Mouse (Mus musculus): ENCODE measurements around the gene Ihh. TPM values are rescaled to one million over a fixed set of nuclear protein-coding genes. Genes with fewer than 3 reads are reported as not detected.

Ihh gene
- polyA plus RNA-seq, 1 experiment, result 0.38 TPM

GRCm38 (mm10) chr1:74902191-74902590 lies 49.3 kb downstream of the Ihh start:
- H3K27ac ChIP-seq (ENCODE audit: insufficient read depth, low read depth, low read length), result no peak overlapping the region
- no peaks in the 10 kb centered on the region for H3K4me1 ChIP-seq (ENCODE audit: control insufficient read depth, insufficient read depth, low read length)
- no peak overlapping the region for H3K4me3 ChIP-seq (ENCODE audit: insufficient read depth, low read length)
- TF ChIP-seq POLR2A (IDR thresholded peaks at IDR 0.05; ENCODE audit: borderline replicate concordance, low read depth, low read length) (no peak), CTCF (IDR thresholded peaks at IDR 0.05; ENCODE audit: low read depth, low read length) (no peak)

GRCm38 (mm10) chr1:74901686-74902085 lies 49.8 kb downstream of the Ihh start:
- TF ChIP-seq CTCF (IDR thresholded peaks at IDR 0.05; ENCODE audit: low read depth, low read length) (no peak), POLR2A (IDR thresholded peaks at IDR 0.05; ENCODE audit: borderline replicate concordance, low read depth, low read length) (no peak)
- Histone ChIP-seq H3K27ac (ENCODE audit: insufficient read depth, low read depth, low read length) (no peak overlapping the region), H3K4me3 (ENCODE audit: insufficient read depth, low read length) (no peak overlapping the region), H3K4me1 (ENCODE audit: control insufficient read depth, insufficient read depth, low read length) (no peaks in the 10 kb centered on the region)

GRCm38 (mm10) chr1:74900341-74901285 lies 50.9 kb downstream of the Ihh start:
- H3K4me1 ChIP-seq (ENCODE audit: control insufficient read depth, insufficient read depth, low read length), result no peaks in the 10 kb centered on the region

GRCm38 (mm10) chr1:74898656-74899431 lies 52.6 kb downstream of the Ihh start:
- no peak for TF ChIP-seq POLR2A (IDR thresholded peaks at IDR 0.05; ENCODE audit: borderline replicate concordance, low read depth, low read length)
- TF ChIP-seq CTCF (IDR thresholded peaks at IDR 0.05; ENCODE audit: low read depth, low read length), result no peak
- Histone ChIP-seq H3K4me1 (ENCODE audit: control insufficient read depth, insufficient read depth, low read length) (no peaks in the 10 kb centered on the region), H3K4me3 (ENCODE audit: insufficient read depth, low read length) (no peak overlapping the region), H3K27ac (ENCODE audit: insufficient read depth, low read depth, low read length) (no peak overlapping the region)

More at GRCm38 (mm10) chr1:74900341-74901285, 50.9 kb downstream of the Ihh start:
- Histone ChIP-seq H3K27ac (ENCODE audit: insufficient read depth, low read depth, low read length) (no peak overlapping the region), H3K4me3 (ENCODE audit: insufficient read depth, low read length) (no peak overlapping the region)
- TF ChIP-seq CTCF (IDR thresholded peaks at IDR 0.05; ENCODE audit: low read depth, low read length) (no peak), POLR2A (IDR thresholded peaks at IDR 0.05; ENCODE audit: borderline replicate concordance, low read depth, low read length) (no peak)

- no peaks in the 10 kb centered on the region for H3K4me1 ChIP-seq (ENCODE audit: control insufficient read depth, insufficient read depth, low read length)
- TF ChIP-seq POLR2A (IDR thresholded peaks at IDR 0.05; ENCODE audit: borderline replicate concordance, low read depth, low read length), result no peak
- TF ChIP-seq CTCF (IDR thresholded peaks at IDR 0.05; ENCODE audit: low read depth, low read length), result no peak
- H3K27ac ChIP-seq (ENCODE audit: insufficient read depth, low read depth, low read length), result no peak overlapping the region
- no peak overlapping the region for H3K4me3 ChIP-seq (ENCODE audit: insufficient read depth, low read length)
Observed at GRCm38 (mm10) chr1:74897976-74898375, 53.5 kb downstream of the Ihh start.

Other genes with a start within 250 kb of the Ihh start
- 165 and 189 TPM in 2 replicates for gene Cyp27a1, start 238.1 kb downstream of the Ihh start, polyA plus RNA-seq (2012; ENCODE audit: insufficient read depth, insufficient read length, missing spikeins)
- not detected in 2 replicates for gene Prkag3, start 202.5 kb downstream of the Ihh start, polyA plus RNA-seq (2012; ENCODE audit: insufficient read depth, insufficient read length, missing spikeins)
- gene Wnt6, start 179.8 kb downstream of the Ihh start, polyA plus RNA-seq (2012; ENCODE audit: insufficient read depth, insufficient read length, missing spikeins), result 0.62 and 1.0 TPM in 2 replicates
- gene Wnt10a, start 160.2 kb downstream of the Ihh start, polyA plus RNA-seq (2012; ENCODE audit: insufficient read depth, insufficient read length, missing spikeins), result not detected in 2 replicates
- not detected in 2 replicates for gene Cdk5r2, start 96.7 kb downstream of the Ihh start, polyA plus RNA-seq (2012; ENCODE audit: insufficient read depth, insufficient read length, missing spikeins)
- not detected in 2 replicates for gene Fev, start 66.3 kb downstream of the Ihh start, polyA plus RNA-seq (2012; ENCODE audit: insufficient read depth, insufficient read length, missing spikeins)
- gene Cryba2, start 58.5 kb downstream of the Ihh start, polyA plus RNA-seq (2012; ENCODE audit: insufficient read depth, insufficient read length, missing spikeins), result not detected in 2 replicates
- not detected in 2 replicates for gene Cfap65, start 16.1 kb downstream of the Ihh start, polyA plus RNA-seq (2012; ENCODE audit: insufficient read depth, insufficient read length, missing spikeins)
- 5.1 and 6.3 TPM in 2 replicates for gene Nhej1, start 173.5 kb upstream of the Ihh start, polyA plus RNA-seq (2012; ENCODE audit: insufficient read depth, insufficient read length, missing spikeins)
- gene Slc23a3, start 182.2 kb upstream of the Ihh start, polyA plus RNA-seq (2012; ENCODE audit: insufficient read depth, insufficient read length, missing spikeins), result not detected in 2 replicates
- 92.2 and 101 TPM in 2 replicates for gene Cnppd1, start 191.0 kb upstream of the Ihh start, polyA plus RNA-seq (2012; ENCODE audit: insufficient read depth, insufficient read length, missing spikeins)
- 107 and 113 TPM in 2 replicates for gene Retreg2, start 191.1 kb upstream of the Ihh start, polyA plus RNA-seq (2012; ENCODE audit: insufficient read depth, insufficient read length, missing spikeins)
- gene Zfand2b, start 217.0 kb upstream of the Ihh start, polyA plus RNA-seq (2012; ENCODE audit: insufficient read depth, insufficient read length, missing spikeins), result 28.3 and 34.6 TPM in 2 replicates
- gene Abcb6, start 228.7 kb upstream of the Ihh start, polyA plus RNA-seq (2012; ENCODE audit: insufficient read depth, insufficient read length, missing spikeins), result 16.6 and 18.6 TPM in 2 replicates
- 19.6 and 29.7 TPM in 2 replicates for gene Ankzf1, start 240.5 kb upstream of the Ihh start, polyA plus RNA-seq (2012; ENCODE audit: insufficient read depth, insufficient read length, missing spikeins)
- gene Atg9a, start 240.5 kb upstream of the Ihh start, polyA plus RNA-seq (2012; ENCODE audit: insufficient read depth, insufficient read length, missing spikeins), result 30.2 and 33.5 TPM in 2 replicates